Mouse (Mus musculus) kidney, adult 2 months (tissue): ENCODE data around the gene Tec. TPM values are rescaled to one million over a fixed set of nuclear protein-coding genes. Genes with fewer than 3 reads are reported as not detected.

Source experiments
- DNase-seq: peaks from one replicate; pipeline ENCODE4 v3.0.0; 2021
- H3K27ac ChIP-seq: fragments of 200-500 bp; 2 replicates; pipeline ENCODE4 v1.5.1; 2012; ENCODE audit warnings: low read depth, low read length, control low read depth, inconsistent platforms; ENCODE audit not compliant: insufficient read depth
- H3K27me3 ChIP-seq: fragments of 200-500 bp; replicated peaks from 2 replicates; pipeline ENCODE4 v1.6.1; 2012; ENCODE audit warnings: mild to moderate bottlenecking, moderate library complexity, low read length, inconsistent platforms; ENCODE audit not compliant: control insufficient read depth, insufficient read depth
- H3K36me3 ChIP-seq: fragments of 200-500 bp; 2 replicates; pipeline ENCODE4 v1.6.1; 2012; ENCODE audit warnings: mild to moderate bottlenecking, moderate library complexity, low read length, inconsistent platforms; ENCODE audit not compliant: control insufficient read depth, insufficient read depth
- H3K4me1 ChIP-seq: fragments of 200-500 bp; 2 replicates; pipeline ENCODE4 v1.6.1; 2011; ENCODE audit warnings: low read length; ENCODE audit not compliant: control insufficient read depth, insufficient read depth
- H3K4me3 ChIP-seq: fragments of 200-500 bp; 2 replicates; pipeline ENCODE4 v1.5.1; 2011; ENCODE audit warnings: mild to moderate bottlenecking, low read depth, low read length, control low read depth; ENCODE audit not compliant: insufficient read depth
- CTCF ChIP-seq: fragments of 200-500 bp; conservative IDR thresholded peaks from 2 replicates; pipeline ENCODE4 v1.5.1; 2011; ENCODE audit warnings: low read depth, mild to moderate bottlenecking, control low read depth, low read length, moderate library complexity, mixed read lengths; ENCODE audit not compliant: insufficient read depth, insufficient read length
- POLR2A ChIP-seq: fragments of 200-500 bp; IDR thresholded peaks from one replicate; pipeline ENCODE4 v1.6.1; 2011; ENCODE audit warnings: low read depth, low read length, control low read depth
- WGBS: fragments of 180-500 bp; shearing (Covaris S2); methylation state at CpG from one replicate; pipeline ENCODE4 v1.1.7; 2018; 5-methylcytosine and 5-hydroxymethylcytosine counted together
- polyA plus RNA-seq: library from polyadenylated mRNA; depleted of rRNA; stranded (reverse); fragments of >200 nt; gene quantifications from 2 replicates; pipeline ENCODE4 v1.2.3, GENCODE M21; 2012

Gene Tec
- polyA plus RNA-seq, 1 experiment, result 8.1 TPM

- H3K27ac ChIP-seq, result no peak overlapping the region
- H3K4me3 ChIP-seq, result no peak overlapping the region
- no peaks in the 10 kb centered on the region; the same call in 1 of the 2 replicates for H3K4me1 ChIP-seq
- no peak for TF ChIP-seq CTCF
- TF ChIP-seq POLR2A, result no peak
- DNase-seq, result no peak
- no peaks in the 10 kb centered on the region for H3K27me3 ChIP-seq
- H3K36me3 ChIP-seq, result no peaks in the 10 kb centered on the region
- 75% methylated on average over 4 of the region's 4 CpGs for WGBS
Observed at GRCm38 (mm10) chr5:72851674-72852098, 16.6 kb downstream of the Tec start.

DNA sequence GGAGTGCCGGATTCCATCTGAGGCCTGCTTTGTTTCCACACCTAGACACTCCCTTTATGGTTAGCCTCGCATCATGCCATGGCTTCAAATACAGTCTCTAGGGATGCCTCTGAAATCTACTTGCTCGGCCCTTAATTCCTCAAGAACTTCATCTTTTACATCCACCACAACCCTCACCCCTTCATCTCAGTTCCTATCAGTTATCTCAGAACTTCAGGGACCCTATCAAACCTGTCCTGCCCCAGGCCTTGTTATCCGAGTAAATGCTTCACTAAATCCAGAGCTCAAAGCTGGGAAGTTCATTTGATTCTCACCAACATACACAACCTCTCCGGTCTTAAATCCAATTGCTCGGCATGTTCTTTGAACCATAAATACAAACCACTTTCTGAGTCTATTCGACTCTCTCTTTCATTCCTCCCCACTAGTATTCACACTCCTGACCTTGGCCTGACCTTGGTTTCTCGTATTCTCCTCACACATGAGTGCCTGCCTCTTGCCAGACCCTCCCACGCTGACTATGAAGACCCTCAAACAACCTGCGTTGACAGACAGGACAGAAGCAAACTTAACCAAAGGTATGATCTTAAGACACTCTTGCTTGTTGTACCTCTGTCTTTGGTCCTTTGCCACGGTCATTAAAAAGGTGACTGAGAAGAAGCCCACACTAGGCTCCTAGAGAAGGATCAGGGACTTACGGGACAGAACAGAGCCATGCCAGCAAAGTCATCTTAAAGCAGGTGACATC is 17.2 kb downstream of the Tec start:
- no peak for TF ChIP-seq POLR2A
- Histone ChIP-seq H3K4me3 (no peak overlapping the region), H3K36me3 (no peaks in the 10 kb centered on the region), H3K4me1 (no peaks in the 10 kb centered on the region; the same call in 1 of the 2 replicates), H3K27me3 (no peaks in the 10 kb centered on the region), H3K27ac (no peak overlapping the region)
- DNase-seq, result no peak
- 66% methylated on average over 12 of the region's 12 CpGs for WGBS

DNA sequence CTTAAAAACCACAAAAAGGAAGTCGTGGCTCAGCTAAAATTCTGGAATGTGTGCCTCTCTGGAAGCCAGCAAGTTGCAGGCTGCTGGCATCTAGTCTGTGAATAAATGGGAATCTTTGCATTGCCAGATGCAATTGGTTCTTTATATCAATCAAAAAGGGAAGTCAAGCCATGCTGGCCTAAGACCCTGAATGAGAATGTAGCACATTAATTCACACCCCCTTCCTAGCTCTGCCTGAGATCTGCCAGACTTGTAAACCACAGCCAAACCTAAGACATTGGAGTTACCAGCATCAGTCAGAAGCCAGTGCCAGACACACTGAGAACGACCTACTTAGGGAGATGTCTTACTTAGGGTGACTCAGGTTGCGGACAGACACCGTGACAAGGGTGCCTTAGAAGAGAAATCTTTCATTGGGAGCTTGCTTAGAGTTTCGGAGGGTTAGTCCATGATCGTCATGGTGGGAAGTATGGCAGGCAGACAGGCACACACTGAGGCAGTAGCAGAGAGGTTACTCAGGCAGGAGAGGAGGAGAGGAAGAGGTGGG is 19.3 kb downstream of the Tec start:
- Histone ChIP-seq H3K36me3 (no peaks in the 10 kb centered on the region), H3K27me3 (no peaks in the 10 kb centered on the region), H3K4me1 (peaks cover 4% of the 10 kb centered on the region), H3K27ac (no peak overlapping the region), H3K4me3 (no peak overlapping the region)
- TF ChIP-seq POLR2A, result no peak
- no peak for TF ChIP-seq CTCF
- WGBS, result 79% methylated on average over 6 of the region's 6 CpGs
- DNase-seq, result no peak

GRCm38 (mm10) chr5:72846712-72847111 is 21.6 kb downstream of the Tec start:
- 39% methylated on average over 2 of the region's 4 CpGs for WGBS
- no peak for DNase-seq
- TF ChIP-seq CTCF, result no peak
- Histone ChIP-seq H3K36me3 (no peaks in the 10 kb centered on the region), H3K4me1 (peaks cover 8% of the 10 kb centered on the region), H3K4me3 (no peak overlapping the region), H3K27me3 (no peaks in the 10 kb centered on the region), H3K27ac (no peak overlapping the region)

DNA sequence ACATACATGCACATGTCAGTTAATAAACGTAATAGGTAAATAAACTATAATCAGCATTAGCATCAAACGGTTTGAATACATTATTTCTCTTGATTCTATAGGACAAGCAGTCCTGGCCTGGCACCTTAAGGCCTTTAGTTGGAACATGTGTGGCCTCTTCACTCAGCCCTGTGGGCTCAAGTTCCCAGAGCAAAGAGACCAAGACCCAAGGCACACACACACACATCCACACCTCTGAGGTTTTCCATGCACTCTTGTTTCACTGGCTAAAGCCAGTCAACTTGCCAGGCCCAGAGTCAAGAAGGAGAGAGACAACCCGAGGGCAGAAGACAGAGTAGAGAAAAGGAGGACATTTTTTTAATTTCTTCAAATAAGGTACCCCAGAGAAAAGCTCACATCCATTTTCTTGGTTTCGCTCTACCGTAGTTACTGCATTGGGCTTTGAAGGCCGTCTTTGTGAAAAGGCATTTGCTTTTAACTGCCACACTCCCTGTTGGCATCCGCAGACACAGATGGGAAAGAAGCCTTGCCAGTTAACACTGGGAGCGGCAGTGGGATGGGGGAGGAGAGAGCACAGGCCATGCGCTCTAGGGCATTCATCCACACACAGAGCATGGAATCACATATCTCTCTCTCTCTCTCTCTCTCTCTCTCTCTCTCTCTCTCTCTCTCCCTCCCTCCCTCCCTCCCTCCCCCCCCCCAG is 22.2 kb downstream of the Tec start:
- TF ChIP-seq POLR2A (no peak), CTCF (no peak)

GRCm38 (mm10) chr5:72844776-72845495 is 23.3 kb downstream of the Tec start:
- H3K4me1 ChIP-seq, result peaks cover 8% of the 10 kb centered on the region
- H3K36me3 ChIP-seq, result no peaks in the 10 kb centered on the region
- DNase-seq, result no peak
- no peak for TF ChIP-seq CTCF
- no peak for TF ChIP-seq POLR2A
- no peak overlapping the region for H3K27ac ChIP-seq
- H3K27me3 ChIP-seq, result no peaks in the 10 kb centered on the region
- 71% methylated on average over 7 of the region's 7 CpGs for WGBS
- H3K4me3 ChIP-seq, result no peak overlapping the region

More for the DNA sequence above, 22.2 kb downstream of the Tec start:
- H3K27ac ChIP-seq, result no peak overlapping the region
- peaks cover 8% of the 10 kb centered on the region for H3K4me1 ChIP-seq
- H3K4me3 ChIP-seq, result no peak overlapping the region
- no peaks in the 10 kb centered on the region for H3K36me3 ChIP-seq
- WGBS, result 73% methylated on average over 9 of the region's 9 CpGs
- H3K27me3 ChIP-seq, result no peaks in the 10 kb centered on the region
- DNase-seq, result no peak

GRCm38 (mm10) chr5:72844294-72844693 is 24.0 kb downstream of the Tec start:
- Histone ChIP-seq H3K27me3 (no peaks in the 10 kb centered on the region), H3K36me3 (no peaks in the 10 kb centered on the region), H3K27ac (peak overlapping the region; percentile 42; the same call in 1 of the 2 replicates), H3K4me3 (no peak overlapping the region), H3K4me1 (peaks cover 8% of the 10 kb centered on the region)
- DNase-seq, result no peak
- WGBS, result 37% methylated on average over 2 of the region's 2 CpGs
- TF ChIP-seq POLR2A, result no peak
- no peak for TF ChIP-seq CTCF
